Mouse (Mus musculus): ENCODE data around the gene Raver2. TPM values are rescaled to one million over a fixed set of nuclear protein-coding genes. Genes with fewer than 3 reads are reported as not detected.

Raver2 gene
- polyA plus RNA-seq, 1 experiment from 2014 or later: 14.8 TPM

DNA sequence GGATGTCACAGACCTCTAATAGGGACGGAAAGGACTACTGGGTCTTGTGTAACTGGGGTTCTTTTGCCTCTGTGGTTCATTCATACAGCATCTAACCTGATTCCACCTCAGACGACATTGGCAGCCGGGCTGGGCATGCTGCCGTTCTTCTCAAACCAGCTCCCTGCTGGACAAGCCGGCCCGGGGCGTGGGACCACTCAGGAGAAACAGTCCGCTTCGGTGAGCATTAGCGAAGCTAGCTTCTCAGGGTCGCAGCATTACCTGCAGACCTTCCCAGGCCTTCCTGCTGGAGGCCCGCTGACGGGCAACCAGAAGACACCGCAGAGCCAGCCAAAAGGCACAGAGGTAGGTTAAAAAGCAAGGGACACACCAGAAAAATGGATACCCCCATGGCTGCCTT is 67.1 kb downstream of the Raver2 start:
- Histone ChIP-seq H3K4me3 (no peak overlapping the region), H3K27ac (replicated peaks) (0 out of 2 replicates have a peak overlapping the region, but pooled peaks have one; percentile 23), H3K9me3 (replicated peaks) (no peaks in the 10 kb centered on the region), H3K27me3 (ENCODE audit: low read depth, poor library complexity, severe bottlenecking) (no peaks in the 10 kb centered on the region), H3K4me1 (no peaks in the 10 kb centered on the region), H3K36me3 (peaks cover 23% of the 10 kb centered on the region)
- WGBS: 93% methylated on average over 14 of the region's 14 CpGs
- no peak for DNase-seq (ENCODE audit: low spot score)

DNA sequence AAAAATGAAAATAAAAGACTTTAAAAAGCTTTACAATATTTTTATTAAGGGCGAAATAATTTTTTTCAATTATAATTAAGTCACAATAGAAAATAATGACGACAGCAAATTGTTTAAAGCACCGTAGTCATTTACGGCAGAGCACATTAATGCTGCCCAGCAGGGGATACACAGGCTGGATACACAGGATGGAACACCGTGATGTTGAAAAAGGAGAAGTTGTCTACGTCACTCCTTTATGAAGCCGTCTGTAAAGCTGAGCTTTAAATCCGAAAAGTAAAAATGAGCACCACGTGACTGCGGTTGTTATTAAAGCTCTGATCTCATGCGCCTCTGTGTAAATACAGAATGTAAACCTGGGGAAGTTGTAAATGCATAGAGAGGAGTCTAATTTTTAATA is 69.2 kb downstream of the Raver2 start:
- peaks cover 24% of the 10 kb centered on the region for H3K36me3 ChIP-seq
- 94% methylated on average over 11 of the region's 11 CpGs for WGBS
- no peaks in the 10 kb centered on the region for H3K4me1 ChIP-seq
- H3K4me3 ChIP-seq: no peak overlapping the region
- DNase-seq (ENCODE audit: low spot score): no peak
- H3K9me3 ChIP-seq (replicated peaks): no peaks in the 10 kb centered on the region
- no peak overlapping the region for H3K27ac ChIP-seq (replicated peaks)
- no peaks in the 10 kb centered on the region for H3K27me3 ChIP-seq (ENCODE audit: low read depth, poor library complexity, severe bottlenecking)

DNA sequence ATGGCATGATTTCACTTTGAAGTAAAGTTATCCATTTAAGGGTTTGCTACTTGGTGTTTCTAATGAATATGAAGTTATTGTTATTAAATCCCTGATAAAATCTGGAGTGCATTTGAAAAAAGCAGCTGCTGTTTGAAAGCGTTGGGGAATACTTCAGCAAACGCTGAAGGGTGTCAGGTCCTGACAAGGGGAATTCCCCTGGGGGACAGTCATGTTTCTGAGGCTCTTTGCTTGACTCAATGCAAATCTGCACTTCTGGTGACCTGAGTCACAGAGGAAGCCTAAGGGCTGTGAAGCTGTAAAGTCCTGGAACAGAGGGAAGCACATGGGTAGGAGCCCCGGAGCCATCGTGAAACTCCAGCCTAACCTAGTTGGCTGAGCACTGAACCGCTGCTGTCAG is 73.0 kb downstream of the Raver2 start:
- Histone ChIP-seq H3K4me3 (no peak overlapping the region), H3K36me3 (peaks cover 19% of the 10 kb centered on the region; the same call in 1 of the 2 replicates), H3K27ac (replicated peaks) (no peak overlapping the region), H3K9me3 (replicated peaks) (no peaks in the 10 kb centered on the region), H3K27me3 (ENCODE audit: low read depth, poor library complexity, severe bottlenecking) (no peaks in the 10 kb centered on the region), H3K4me1 (peaks cover 29% of the 10 kb centered on the region)
- DNase-seq (ENCODE audit: low spot score): no peak
- WGBS: 86% methylated on average over 5 of the region's 5 CpGs

DNA sequence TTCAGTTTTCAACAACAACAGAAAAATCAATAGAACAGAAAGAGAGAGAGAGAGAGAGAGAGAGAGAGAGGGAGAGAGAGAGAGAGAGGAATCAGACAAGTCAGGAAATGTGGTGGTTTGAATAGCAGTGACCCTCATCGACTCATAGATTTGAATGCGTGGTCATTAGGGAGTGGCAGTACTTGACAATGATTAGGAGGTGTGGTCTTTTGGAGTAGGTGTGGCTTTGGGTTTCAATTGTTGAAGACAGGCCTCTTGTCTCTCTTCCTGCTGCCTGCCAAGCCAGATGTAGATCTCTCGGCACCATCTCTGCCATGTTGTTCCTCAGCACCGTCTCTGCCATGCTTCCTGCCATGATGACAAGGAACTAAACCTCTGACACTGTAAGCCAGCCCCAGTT is 75.1 kb downstream of the Raver2 start:
- Histone ChIP-seq H3K4me3 (no peak overlapping the region), H3K27ac (replicated peaks) (no peak overlapping the region), H3K4me1 (peaks cover 29% of the 10 kb centered on the region), H3K36me3 (peaks cover 32% of the 10 kb centered on the region), H3K9me3 (replicated peaks) (no peaks in the 10 kb centered on the region), H3K27me3 (ENCODE audit: low read depth, poor library complexity, severe bottlenecking) (no peaks in the 10 kb centered on the region)
- 77% methylated on average over 4 of the region's 4 CpGs for WGBS
- no peak for DNase-seq (ENCODE audit: low spot score)

DNA sequence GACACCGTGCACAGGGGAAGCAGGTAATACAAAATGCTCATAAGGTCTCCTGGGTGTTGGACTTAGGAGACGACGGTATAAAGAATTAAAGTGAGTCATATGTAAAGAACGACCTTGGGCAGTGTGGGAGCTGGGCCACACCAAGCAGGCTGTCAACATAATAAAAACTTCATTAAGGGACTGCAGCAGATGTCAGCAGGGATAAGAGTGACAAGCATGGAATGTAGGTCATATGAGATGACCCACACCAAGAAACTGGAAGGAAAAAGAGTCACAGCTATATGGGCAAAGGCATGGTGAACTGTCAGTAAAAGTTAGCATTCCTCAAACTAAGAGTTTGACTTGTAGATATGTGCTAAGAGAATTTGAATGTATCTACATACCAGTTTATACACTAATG is 75.6 kb downstream of the Raver2 start:
- WGBS: 74% methylated on average over 4 of the region's 4 CpGs
- peaks cover 29% of the 10 kb centered on the region for H3K4me1 ChIP-seq
- no peaks in the 10 kb centered on the region for H3K27me3 ChIP-seq (ENCODE audit: low read depth, poor library complexity, severe bottlenecking)
- peaks cover 36% of the 10 kb centered on the region for H3K36me3 ChIP-seq
- DNase-seq (ENCODE audit: low spot score): no peak
- no peak overlapping the region for H3K27ac ChIP-seq (replicated peaks)
- no peak overlapping the region for H3K4me3 ChIP-seq
- no peaks in the 10 kb centered on the region for H3K9me3 ChIP-seq (replicated peaks)

DNA sequence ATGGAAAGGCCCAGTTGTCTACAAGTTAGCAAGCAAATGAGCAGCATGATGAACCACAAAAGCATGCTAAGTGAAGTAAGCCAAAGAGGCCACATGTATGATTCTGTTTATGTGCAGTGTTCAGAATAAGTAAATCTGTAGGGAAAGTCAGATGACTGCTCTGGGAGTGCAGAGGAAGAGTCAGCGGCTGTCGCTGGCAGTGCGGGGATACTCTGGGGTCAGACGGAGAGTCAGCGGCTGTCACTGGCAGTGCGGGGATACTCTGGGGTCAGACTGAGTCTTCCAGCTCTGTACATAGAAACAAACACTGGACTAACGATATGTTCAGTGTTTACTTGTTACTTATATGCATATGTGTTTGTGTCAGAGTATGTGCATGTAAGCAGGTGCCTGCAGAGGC is 76.0 kb downstream of the Raver2 start:
- DNase-seq (ENCODE audit: low spot score): no peak
- 83% methylated on average over 7 of the region's 7 CpGs for WGBS
- Histone ChIP-seq H3K27me3 (ENCODE audit: low read depth, poor library complexity, severe bottlenecking) (no peaks in the 10 kb centered on the region), H3K4me1 (peaks cover 29% of the 10 kb centered on the region), H3K36me3 (peaks cover 34% of the 10 kb centered on the region), H3K27ac (replicated peaks) (no peak overlapping the region), H3K9me3 (replicated peaks) (no peaks in the 10 kb centered on the region), H3K4me3 (no peak overlapping the region)

DNA sequence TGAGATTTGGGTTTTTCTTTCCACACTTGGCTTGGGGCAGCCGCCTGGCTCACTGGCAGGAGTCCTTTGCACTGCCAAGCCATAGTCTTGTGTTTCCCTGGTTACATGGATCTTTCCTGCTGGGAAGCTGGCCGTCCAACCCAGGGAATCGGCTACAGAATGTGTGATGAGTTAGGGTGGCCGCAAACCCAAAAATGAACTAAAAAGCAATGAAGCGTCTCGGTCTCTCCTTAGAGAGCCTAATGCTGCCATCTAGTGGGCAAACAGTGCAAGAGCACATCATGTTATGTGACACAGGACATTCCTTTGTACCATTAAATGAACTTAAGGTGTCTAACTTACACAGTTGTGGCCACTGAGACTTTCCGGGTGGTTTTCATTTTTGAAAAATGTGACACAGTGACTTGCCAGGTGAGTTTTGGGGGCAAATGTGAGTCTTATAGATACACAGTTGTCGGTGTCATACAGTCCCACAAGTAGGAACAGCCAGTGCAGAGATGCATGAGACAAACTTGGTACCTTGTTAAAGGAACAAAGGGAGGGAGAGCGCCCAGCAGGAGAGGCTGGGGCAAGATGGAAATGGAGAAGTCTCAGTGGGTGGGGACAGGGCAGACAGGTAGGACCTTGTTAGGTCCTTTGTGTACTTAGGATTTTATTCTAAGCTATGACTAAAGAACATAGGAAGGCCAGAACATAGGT is 77.4 kb downstream of the Raver2 start:
- WGBS: 26% methylated on average over 9 of the region's 9 CpGs

DNA sequence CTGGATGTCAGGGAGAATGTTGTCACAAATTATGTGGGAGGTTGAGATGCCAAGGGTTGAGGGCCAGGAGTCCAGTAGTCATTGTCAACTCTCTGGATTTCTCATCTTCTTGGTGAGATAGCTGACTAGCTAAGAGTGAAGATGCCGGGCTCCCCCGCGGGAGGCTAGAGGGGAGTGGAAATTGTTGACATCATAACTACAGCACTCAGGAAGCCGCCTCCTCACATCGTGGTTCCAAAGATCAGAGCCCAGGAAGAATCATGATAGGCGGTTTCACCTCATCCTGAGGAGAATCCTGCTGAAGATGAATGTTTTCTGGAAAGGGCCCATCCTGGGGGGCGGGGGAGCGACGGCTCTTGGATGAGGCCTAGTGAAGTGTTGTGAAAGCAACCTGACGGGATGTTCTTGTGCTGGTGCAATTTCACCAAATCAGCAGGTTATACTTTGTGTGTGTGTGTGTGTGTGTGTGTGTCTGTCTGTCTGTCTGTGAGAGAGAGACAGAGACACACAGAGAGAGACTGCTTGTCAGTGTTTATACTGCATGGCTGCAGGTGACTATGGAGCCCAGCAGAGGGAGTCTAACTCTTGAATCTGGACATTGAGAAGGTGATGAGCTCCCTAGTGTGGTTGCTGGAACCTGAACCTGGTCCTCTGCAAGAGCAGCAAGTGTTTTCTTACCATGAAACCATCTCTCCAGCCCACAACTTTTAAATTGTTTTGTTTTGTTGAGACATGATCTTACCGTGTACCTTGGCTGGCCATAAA is 78.3 kb downstream of the Raver2 start:
- Histone ChIP-seq H3K27me3 (ENCODE audit: low read depth, poor library complexity, severe bottlenecking) (no peaks in the 10 kb centered on the region), H3K36me3 (peaks cover 46% of the 10 kb centered on the region), H3K9me3 (replicated peaks) (no peaks in the 10 kb centered on the region), H3K27ac (replicated peaks) (no peak overlapping the region), H3K4me3 (no peak overlapping the region), H3K4me1 (peaks cover 29% of the 10 kb centered on the region)
- DNase-seq (ENCODE audit: low spot score): no peak
- 94% methylated on average over 11 of the region's 11 CpGs for WGBS

More for the DNA sequence above, 77.4 kb downstream of the Raver2 start:
- H3K4me1 ChIP-seq: peaks cover 29% of the 10 kb centered on the region
- no peak overlapping the region for H3K4me3 ChIP-seq
- H3K9me3 ChIP-seq (replicated peaks): no peaks in the 10 kb centered on the region
- peaks cover 46% of the 10 kb centered on the region for H3K36me3 ChIP-seq
- H3K27me3 ChIP-seq (ENCODE audit: low read depth, poor library complexity, severe bottlenecking): no peaks in the 10 kb centered on the region
- DNase-seq (ENCODE audit: low spot score): peak; percentile 77
- H3K27ac ChIP-seq (replicated peaks): 0 out of 2 replicates have a peak overlapping the region, but pooled peaks have one; percentile 33

DNA sequence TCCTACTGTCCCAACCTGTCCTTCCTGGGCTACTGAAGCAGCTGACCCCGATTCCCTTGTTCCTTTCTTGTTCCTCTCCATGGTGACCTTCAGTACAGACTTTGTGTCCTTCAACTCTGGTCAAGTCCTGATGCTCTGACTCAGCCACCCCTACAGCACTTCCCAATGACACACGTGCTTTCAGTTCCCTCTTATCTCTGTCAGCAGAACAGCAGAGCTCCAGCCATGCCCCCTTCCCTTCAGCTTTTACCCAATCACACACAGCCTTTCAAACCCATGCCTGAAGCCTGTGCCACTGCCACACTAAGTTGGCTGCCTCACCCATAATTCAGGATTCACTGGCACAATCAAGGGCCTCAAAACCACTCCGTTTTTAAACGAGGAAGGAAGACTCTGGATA is 86.8 kb downstream of the Raver2 start:
- WGBS: 87% methylated on average over 4 of the region's 4 CpGs
- H3K27ac ChIP-seq (replicated peaks): no peak overlapping the region
- H3K4me3 ChIP-seq: no peak overlapping the region
- no peaks in the 10 kb centered on the region for H3K27me3 ChIP-seq (ENCODE audit: low read depth, poor library complexity, severe bottlenecking)
- no peaks in the 10 kb centered on the region for H3K9me3 ChIP-seq (replicated peaks)
- no peaks in the 10 kb centered on the region for H3K4me1 ChIP-seq
- no peak for DNase-seq (ENCODE audit: low spot score)
- H3K36me3 ChIP-seq: peaks cover 81% of the 10 kb centered on the region

DNA sequence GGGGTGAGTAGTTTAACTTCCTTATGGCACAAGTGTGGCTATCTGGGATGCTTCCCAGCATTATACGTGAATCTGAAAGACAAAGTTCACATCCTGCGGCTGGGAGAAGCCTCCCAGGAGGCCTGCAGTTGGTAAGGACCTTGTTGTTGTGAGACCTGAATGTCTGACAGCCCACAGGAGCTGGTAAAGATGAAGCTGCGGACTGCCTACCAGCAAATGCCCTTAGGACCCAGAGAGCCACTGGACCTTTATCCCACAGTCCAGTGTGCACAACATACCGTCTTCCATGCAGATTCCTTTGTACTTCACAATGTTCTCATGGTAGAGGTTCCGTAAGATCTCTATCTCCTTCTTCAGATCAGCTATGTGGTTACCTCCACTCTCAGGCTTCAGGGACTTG is 88.7 kb downstream of the Raver2 start:
- WGBS: 94% methylated on average over 5 of the region's 5 CpGs
- Histone ChIP-seq H3K4me3 (no peak overlapping the region), H3K9me3 (replicated peaks) (no peaks in the 10 kb centered on the region), H3K27ac (replicated peaks) (no peak overlapping the region), H3K36me3 (peaks cover 71% of the 10 kb centered on the region), H3K4me1 (no peaks in the 10 kb centered on the region), H3K27me3 (ENCODE audit: low read depth, poor library complexity, severe bottlenecking) (no peaks in the 10 kb centered on the region)
- DNase-seq (ENCODE audit: low spot score): no peak

DNA sequence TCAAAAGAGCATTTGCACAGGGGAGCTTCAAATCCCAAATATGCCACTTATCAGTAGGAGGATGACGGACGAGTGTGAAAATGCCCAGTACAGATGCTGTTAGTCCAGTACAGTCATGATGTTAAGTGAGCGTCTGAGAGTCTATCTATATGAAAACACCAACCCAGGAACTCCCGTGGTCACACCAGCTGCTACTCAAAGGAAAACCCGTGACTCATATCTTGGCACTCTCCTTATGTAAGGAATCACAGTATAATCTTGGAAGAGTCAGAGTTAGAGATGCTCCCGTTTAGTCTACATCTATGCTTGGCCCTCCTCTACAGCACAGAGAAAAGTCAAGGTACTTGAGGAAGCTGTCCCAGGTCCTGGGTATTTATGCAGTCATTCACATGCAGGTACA is 89.5 kb downstream of the Raver2 start:
- H3K27ac ChIP-seq (replicated peaks): no peak overlapping the region
- H3K4me1 ChIP-seq: no peaks in the 10 kb centered on the region
- H3K4me3 ChIP-seq: no peak overlapping the region
- DNase-seq (ENCODE audit: low spot score): no peak
- 91% methylated on average over 6 of the region's 6 CpGs for WGBS
- H3K9me3 ChIP-seq (replicated peaks): no peaks in the 10 kb centered on the region
- peaks cover 72% of the 10 kb centered on the region for H3K36me3 ChIP-seq
- no peaks in the 10 kb centered on the region for H3K27me3 ChIP-seq (ENCODE audit: low read depth, poor library complexity, severe bottlenecking)

DNA sequence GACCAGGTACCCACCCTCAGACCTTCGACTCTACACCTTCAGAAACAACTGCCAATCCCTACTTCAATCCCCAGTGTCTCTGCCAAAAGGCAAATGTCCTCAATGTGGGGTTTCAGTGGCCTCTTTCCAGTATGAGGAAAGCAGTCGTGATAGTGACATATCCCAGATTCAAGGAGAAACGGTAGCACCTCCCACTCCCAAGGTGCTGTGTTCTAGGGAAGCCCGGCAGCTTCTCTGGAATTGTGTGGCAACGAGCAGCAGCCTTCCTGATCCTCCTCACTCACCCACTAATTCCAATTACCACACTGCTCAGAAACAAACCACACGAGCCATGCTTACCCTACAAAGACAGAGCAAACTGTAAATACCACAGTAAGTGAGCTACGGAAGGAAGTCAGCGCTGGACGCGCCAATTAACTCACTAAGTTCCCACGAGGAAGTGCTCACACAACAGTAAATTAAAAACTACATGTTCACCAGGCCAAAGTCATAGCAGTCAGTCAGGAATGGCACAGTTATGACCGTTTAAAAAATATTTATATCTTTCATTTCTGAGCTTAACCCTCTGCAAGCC is 90.5 kb downstream of the Raver2 start:
- no peaks in the 10 kb centered on the region for H3K27me3 ChIP-seq (ENCODE audit: low read depth, poor library complexity, severe bottlenecking)
- WGBS: 92% methylated on average over 12 of the region's 12 CpGs
- no peak overlapping the region for H3K4me3 ChIP-seq
- H3K27ac ChIP-seq (replicated peaks): no peak overlapping the region
- H3K36me3 ChIP-seq: peaks cover 74% of the 10 kb centered on the region
- no peak for DNase-seq (ENCODE audit: low spot score)
- no peaks in the 10 kb centered on the region for H3K4me1 ChIP-seq
- H3K9me3 ChIP-seq (replicated peaks): no peaks in the 10 kb centered on the region

DNA sequence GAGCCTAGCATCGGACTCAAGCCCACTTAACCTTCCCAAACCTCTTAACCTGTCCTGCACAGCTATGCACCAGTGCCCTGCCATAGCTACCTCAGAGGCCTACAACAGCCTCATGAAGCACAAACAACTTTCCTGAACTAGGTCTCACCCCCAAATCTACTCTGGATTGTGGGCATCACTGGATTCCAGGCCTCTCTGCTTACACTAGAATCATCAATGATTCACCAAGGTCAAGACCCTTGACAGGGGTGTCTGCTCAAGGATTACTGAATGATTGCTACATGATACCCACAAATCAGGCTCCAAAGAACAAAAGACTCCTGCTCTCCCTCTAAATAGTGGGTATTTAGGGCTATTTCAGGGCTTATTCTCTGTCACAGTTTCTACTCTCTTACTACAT is 92.0 kb downstream of the Raver2 start:
- no peaks in the 10 kb centered on the region for H3K4me1 ChIP-seq
- H3K27ac ChIP-seq (replicated peaks): no peak overlapping the region
- no peaks in the 10 kb centered on the region for H3K9me3 ChIP-seq (replicated peaks)
- DNase-seq (ENCODE audit: low spot score): no peak
- peaks cover 60% of the 10 kb centered on the region for H3K36me3 ChIP-seq
- no peak overlapping the region for H3K4me3 ChIP-seq
- H3K27me3 ChIP-seq (ENCODE audit: low read depth, poor library complexity, severe bottlenecking): no peaks in the 10 kb centered on the region
- WGBS: 94% methylated on average over 1 of the region's 1 CpGs

All from midbrain, embryonic 10.5 days (tissue).